Mouse (Mus musculus) small intestine, adult 2 months (tissue): ENCODE results near the gene 4930539E08Rik. TPM values are rescaled to one million over a fixed set of nuclear protein-coding genes. Genes with fewer than 3 reads are reported as not detected.

Experiments used
- H3K27ac ChIP-seq: fragments of 200-500 bp; 2 replicates; pipeline ENCODE4 v1.5.1; 2012; ENCODE audit warnings: low read depth, low read length, control low read depth, inconsistent platforms; ENCODE audit not compliant: insufficient read depth
- H3K27me3 ChIP-seq: fragments of 200-500 bp; 2 replicates; pipeline ENCODE4 v1.6.1; 2012; ENCODE audit warnings: mild to moderate bottlenecking, moderate library complexity, low read length, inconsistent platforms; ENCODE audit not compliant: control insufficient read depth, insufficient read depth
- H3K36me3 ChIP-seq: fragments of 200-500 bp; 2 replicates; pipeline ENCODE4 v1.6.1; 2012; ENCODE audit warnings: mild to moderate bottlenecking, low read length, control low read depth, inconsistent platforms; ENCODE audit not compliant: control insufficient read depth, insufficient read depth
- H3K4me1 ChIP-seq: fragments of 200-500 bp; 2 replicates; pipeline ENCODE4 v1.6.1; 2012; ENCODE audit warnings: low read length, inconsistent platforms, mixed read lengths; ENCODE audit not compliant: control insufficient read depth, insufficient read depth, insufficient read length
- H3K4me3 ChIP-seq: fragments of 200-500 bp; 2 replicates; pipeline ENCODE4 v1.5.1; 2012; ENCODE audit warnings: low read depth, mild to moderate bottlenecking, control low read depth, inconsistent platforms, low read length, moderate library complexity
- CTCF ChIP-seq: fragments of 200-500 bp; IDR thresholded peaks from 2 replicates; pipeline ENCODE4 v1.5.1; 2012; ENCODE audit warnings: low read depth, mild to moderate bottlenecking, control low read depth, inconsistent platforms, low read length, moderate library complexity, mixed read lengths; ENCODE audit not compliant: insufficient replicate concordance, insufficient read length; ENCODE audit errors: extremely low read depth
- POLR2A ChIP-seq: fragments of 200-500 bp; IDR thresholded peaks from 2 replicates; pipeline ENCODE4 v1.6.1; 2012; ENCODE audit warnings: low read depth, mild to moderate bottlenecking, control low read depth, inconsistent platforms, low read length, moderate library complexity
- WGBS: fragments of 180-500 bp; shearing (Covaris S2); methylation state at CpG from one replicate; pipeline ENCODE4 v1.1.7; 2018; 5-methylcytosine and 5-hydroxymethylcytosine counted together
- polyA plus RNA-seq: library from polyadenylated mRNA; depleted of rRNA; stranded (reverse); fragments of >200 nt; gene quantifications from 2 replicates; pipeline ENCODE4 v1.2.3, GENCODE M21; 2012

4930539E08Rik gene
- polyA plus RNA-seq, 1 experiment = 94.4 TPM

- H3K36me3 ChIP-seq = no peaks in the 10 kb centered on the region
- WGBS = 1% methylated on average over 12 of the region's 12 CpGs
Measured at GRCm38 (mm10) chr17:28882316-28882715, 32.8 kb downstream of the 4930539E08Rik start.

GRCm38 (mm10) chr17:28879931-28880391 lies 35.2 kb downstream of the 4930539E08Rik start:
- Histone ChIP-seq H3K27ac (no peak overlapping the region), H3K4me1 (peaks cover 4% of the 10 kb centered on the region), H3K27me3 (no peaks in the 10 kb centered on the region), H3K36me3 (no peaks in the 10 kb centered on the region), H3K4me3 (no peak overlapping the region)
- WGBS = 8% methylated on average over 18 of the region's 18 CpGs
- TF ChIP-seq POLR2A (no peak), CTCF (peak; percentile 97)

More at GRCm38 (mm10) chr17:28882316-28882715, 32.8 kb downstream of the 4930539E08Rik start:
- TF ChIP-seq POLR2A = no peak
- no peak for TF ChIP-seq CTCF
- Histone ChIP-seq H3K4me3 (no peak overlapping the region), H3K4me1 (no peaks in the 10 kb centered on the region; the same call in 1 of the 2 replicates), H3K27ac (no peak overlapping the region), H3K27me3 (no peaks in the 10 kb centered on the region)

GRCm38 (mm10) chr17:28876821-28877220 lies 38.3 kb downstream of the 4930539E08Rik start:
- H3K27ac ChIP-seq = no peak overlapping the region
- no peak for TF ChIP-seq POLR2A
- peak; percentile 32 for TF ChIP-seq CTCF
- 28% methylated on average over 19 of the region's 19 CpGs for WGBS

GRCm38 (mm10) chr17:28876331-28876730 lies 38.8 kb downstream of the 4930539E08Rik start:
- Histone ChIP-seq H3K36me3 (no peaks in the 10 kb centered on the region), H3K27me3 (no peaks in the 10 kb centered on the region), H3K27ac (no peak overlapping the region), H3K4me1 (peaks cover 10% of the 10 kb centered on the region), H3K4me3 (no peak overlapping the region)
- 87% methylated on average over 5 of the region's 5 CpGs for WGBS
- TF ChIP-seq POLR2A (no peak), CTCF (no peak)

More at GRCm38 (mm10) chr17:28876821-28877220, 38.3 kb downstream of the 4930539E08Rik start:
- peaks cover 9% of the 10 kb centered on the region for H3K4me1 ChIP-seq
- no peaks in the 10 kb centered on the region for H3K27me3 ChIP-seq
- H3K36me3 ChIP-seq = no peaks in the 10 kb centered on the region
- no peak overlapping the region for H3K4me3 ChIP-seq

GRCm38 (mm10) chr17:28875316-28875715 lies 39.8 kb downstream of the 4930539E08Rik start:
- TF ChIP-seq CTCF = no peak
- TF ChIP-seq POLR2A = no peak
- no peaks in the 10 kb centered on the region for H3K36me3 ChIP-seq
- H3K4me3 ChIP-seq = no peak overlapping the region
- no peak overlapping the region for H3K27ac ChIP-seq
- no peaks in the 10 kb centered on the region for H3K27me3 ChIP-seq
- peaks cover 10% of the 10 kb centered on the region for H3K4me1 ChIP-seq
- 33% methylated on average over 8 of the region's 8 CpGs for WGBS

GRCm38 (mm10) chr17:28874825-28875224 lies 40.3 kb downstream of the 4930539E08Rik start:
- no peaks in the 10 kb centered on the region for H3K36me3 ChIP-seq
- no peak overlapping the region for H3K27ac ChIP-seq
- no peak overlapping the region for H3K4me3 ChIP-seq
- H3K4me1 ChIP-seq = peaks cover 10% of the 10 kb centered on the region
- H3K27me3 ChIP-seq = no peaks in the 10 kb centered on the region
- TF ChIP-seq CTCF = no peak
- TF ChIP-seq POLR2A = no peak
- 19% methylated on average over 7 of the region's 7 CpGs for WGBS

GRCm38 (mm10) chr17:28874216-28874615 lies 40.9 kb downstream of the 4930539E08Rik start:
- no peak overlapping the region for H3K4me3 ChIP-seq
- WGBS = 83% methylated on average over 4 of the region's 4 CpGs
- no peaks in the 10 kb centered on the region for H3K36me3 ChIP-seq
- no peak overlapping the region for H3K27ac ChIP-seq
- no peaks in the 10 kb centered on the region for H3K27me3 ChIP-seq
- peaks cover 10% of the 10 kb centered on the region for H3K4me1 ChIP-seq
- TF ChIP-seq CTCF = no peak
- TF ChIP-seq POLR2A = no peak
